Mouse (Mus musculus) liver, adult 2 months (tissue): ENCODE data around the gene Unc13b. TPM values are rescaled to one million over a fixed set of nuclear protein-coding genes. Genes with fewer than 3 reads are reported as not detected.

ENCODE experiments used
- DNase-seq: peaks from one replicate; pipeline ENCODE4 v3.0.0-alpha.2; 2011; ENCODE audit warnings: low read depth, low spot score; ENCODE audit errors: extremely low read depth
- H3K27ac ChIP-seq: fragments of 200-500 bp; replicated peaks from 2 replicates; pipeline ENCODE4 v1.5.1; 2012; ENCODE audit warnings: low read depth, mild to moderate bottlenecking, control low read depth, inconsistent platforms, low read length; ENCODE audit not compliant: insufficient read depth
- H3K27me3 ChIP-seq: fragments of 200-500 bp; 2 replicates; pipeline ENCODE4 v1.6.1; 2012; ENCODE audit warnings: mild to moderate bottlenecking, moderate library complexity, low read length, inconsistent platforms; ENCODE audit not compliant: control insufficient read depth, insufficient read depth
- H3K36me3 ChIP-seq: fragments of 200-500 bp; 2 replicates; pipeline ENCODE4 v1.6.1; 2012; ENCODE audit warnings: low read length, inconsistent platforms; ENCODE audit not compliant: control insufficient read depth, insufficient read depth
- H3K4me1 ChIP-seq: fragments of 200-500 bp; 2 replicates; pipeline ENCODE4 v1.6.1; 2011; ENCODE audit warnings: low read length; ENCODE audit not compliant: control insufficient read depth, insufficient read depth
- H3K4me3 ChIP-seq: fragments of 200-500 bp; 2 replicates; pipeline ENCODE4 v1.5.1; 2011; ENCODE audit warnings: low read depth, mild to moderate bottlenecking, control low read depth, low read length, moderate library complexity; ENCODE audit not compliant: insufficient read depth
- H3K79me2 ChIP-seq: fragments of 200-500 bp; 2 replicates; pipeline ENCODE4 v1.6.1; 2012; ENCODE audit warnings: inconsistent platforms, mild to moderate bottlenecking, low read length, moderate library complexity; ENCODE audit not compliant: control insufficient read depth, insufficient read depth
- H3K9ac ChIP-seq: fragments of 200-500 bp; 2 replicates; pipeline ENCODE4 v1.6.1; 2012; ENCODE audit warnings: low read depth, mild to moderate bottlenecking, control low read depth, inconsistent platforms, low read length
- CTCF ChIP-seq: fragments of 200-500 bp; IDR thresholded peaks from 2 replicates; pipeline ENCODE4 v1.5.1; 2011; ENCODE audit warnings: low read depth, low read length, control low read depth
- POLR2A ChIP-seq: fragments of 200-500 bp; IDR thresholded peaks from 2 replicates; pipeline ENCODE4 v1.6.1; 2011; ENCODE audit warnings: low read length, control low read depth; ENCODE audit not compliant: insufficient read depth; ENCODE audit errors: extremely low read depth
- WGBS: fragments of 180-500 bp; shearing (Covaris S2); methylation state at CpG from one replicate; pipeline ENCODE4 v1.1.7; 2018; 5-methylcytosine and 5-hydroxymethylcytosine counted together
- polyA plus RNA-seq: library from polyadenylated mRNA; depleted of rRNA; stranded (reverse); fragments of >200 nt; gene quantifications from 2 replicates; pipeline ENCODE4 v1.2.3, GENCODE M21; 2012
- total RNA-seq: library from RNA; depleted of rRNA; stranded (reverse); fragments of >200 nt; gene quantifications from 2 replicates; pipeline ENCODE4 v1.2.3, GENCODE M21; 2014

Unc13b gene
- total and polyA plus RNA-seq, 2 experiments: 2.6 to 3.7 TPM

DNA sequence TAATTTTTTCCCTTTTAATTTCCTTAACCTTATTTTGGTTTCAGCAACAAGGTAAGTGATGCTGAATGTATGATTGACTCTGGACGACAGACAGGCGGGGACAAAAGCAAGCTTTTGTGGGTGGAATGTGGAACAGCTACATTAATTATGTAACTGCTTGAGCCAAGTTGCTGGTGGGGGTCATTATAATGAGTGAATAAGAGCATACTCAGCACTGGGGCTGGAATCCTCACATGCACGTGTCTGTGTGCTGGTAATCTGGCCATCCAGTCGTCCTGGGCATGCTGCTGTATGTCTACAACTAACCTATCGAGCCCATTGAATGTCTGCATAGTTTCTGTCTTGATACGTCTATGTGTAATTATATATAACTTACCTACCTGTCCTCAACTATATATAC is 150.9 kb downstream of the Unc13b start:
- Histone ChIP-seq H3K27ac (no peak overlapping the region), H3K9ac (no peak overlapping the region), H3K4me3 (no peak overlapping the region), H3K27me3 (no peaks in the 10 kb centered on the region), H3K36me3 (no peaks in the 10 kb centered on the region), H3K79me2 (no peaks in the 10 kb centered on the region), H3K4me1 (no peaks in the 10 kb centered on the region)
- DNase-seq: no peak
- no peak for TF ChIP-seq POLR2A
- TF ChIP-seq CTCF: no peak
- WGBS: 76% methylated on average over 6 of the region's 6 CpGs

DNA sequence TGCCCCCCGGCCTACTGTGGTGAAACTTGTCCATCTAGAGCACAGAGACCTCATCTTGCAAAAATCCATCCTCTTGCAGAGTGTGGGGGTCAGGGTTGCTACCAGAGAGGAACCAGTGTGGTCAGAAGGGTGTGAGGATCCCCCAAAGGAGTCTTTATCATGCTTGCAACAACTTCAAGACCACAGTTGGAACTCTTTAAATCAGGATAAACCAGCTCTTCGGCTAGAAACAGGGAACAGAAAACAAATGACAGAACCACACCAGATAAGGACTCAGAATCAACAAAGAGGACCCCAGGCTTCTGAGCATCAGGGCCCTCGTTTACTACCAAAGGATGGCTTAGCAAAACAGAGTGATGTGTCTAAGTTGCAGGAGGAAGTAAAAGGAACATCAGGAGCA is 157.7 kb downstream of the Unc13b start:
- no peak for DNase-seq
- 59% methylated on average over 3 of the region's 3 CpGs for WGBS
- H3K79me2 ChIP-seq: no peaks in the 10 kb centered on the region
- no peak overlapping the region for H3K4me3 ChIP-seq
- H3K36me3 ChIP-seq: no peaks in the 10 kb centered on the region
- H3K4me1 ChIP-seq: no peaks in the 10 kb centered on the region
- H3K27ac ChIP-seq: no peak overlapping the region
- TF ChIP-seq CTCF: no peak
- no peak for TF ChIP-seq POLR2A
- no peak overlapping the region for H3K9ac ChIP-seq
- no peaks in the 10 kb centered on the region for H3K27me3 ChIP-seq

DNA sequence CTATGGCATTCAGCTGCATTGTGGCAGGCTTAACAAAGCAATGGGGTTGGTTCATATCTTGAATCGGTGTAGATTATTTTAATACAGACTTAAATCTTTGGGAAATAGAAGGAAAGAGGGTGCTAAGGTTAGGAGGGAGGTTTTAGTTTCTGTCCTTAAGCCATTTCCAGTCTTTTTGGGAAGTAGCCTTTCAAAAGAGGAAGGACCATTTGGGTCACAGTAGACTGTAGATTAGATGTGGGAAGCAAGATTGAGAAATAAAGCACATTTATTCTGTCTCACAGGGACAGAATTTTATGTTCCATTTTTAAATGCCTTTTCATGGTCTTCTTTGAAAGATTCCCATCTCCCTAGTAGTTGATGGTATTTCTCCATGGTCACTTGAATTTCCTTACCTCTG is 159.2 kb downstream of the Unc13b start:
- Histone ChIP-seq H3K27ac (no peak overlapping the region), H3K36me3 (no peaks in the 10 kb centered on the region), H3K79me2 (no peaks in the 10 kb centered on the region), H3K27me3 (no peaks in the 10 kb centered on the region), H3K4me1 (no peaks in the 10 kb centered on the region), H3K4me3 (no peak overlapping the region), H3K9ac (no peak overlapping the region)
- WGBS: 84% methylated on average over 1 of the region's 1 CpGs
- peak; percentile 22 for DNase-seq
- no peak for TF ChIP-seq POLR2A
- TF ChIP-seq CTCF: no peak

DNA sequence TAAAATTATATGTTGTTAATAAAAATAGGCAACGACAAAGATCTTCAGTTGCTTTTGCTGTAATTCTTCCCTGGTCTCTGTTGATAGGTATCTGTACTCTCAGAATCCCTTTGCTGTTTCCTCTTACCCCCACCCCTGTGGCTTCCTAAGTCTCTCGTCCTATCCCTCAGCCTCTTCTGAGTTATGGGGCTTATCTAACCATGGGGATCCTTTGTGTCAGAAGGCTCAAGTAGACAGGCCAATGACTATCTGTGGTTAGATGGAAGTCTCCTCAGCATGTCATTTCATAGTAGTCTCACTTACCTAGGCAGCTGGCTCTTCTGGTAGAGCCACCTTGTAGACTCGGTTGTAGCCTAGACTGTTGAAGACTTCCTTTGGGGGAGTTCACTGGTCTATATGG is 173.1 kb downstream of the Unc13b start:
- no peaks in the 10 kb centered on the region for H3K4me1 ChIP-seq
- H3K27me3 ChIP-seq: no peaks in the 10 kb centered on the region
- no peaks in the 10 kb centered on the region for H3K79me2 ChIP-seq
- H3K4me3 ChIP-seq: no peak overlapping the region
- H3K36me3 ChIP-seq: no peaks in the 10 kb centered on the region
- TF ChIP-seq POLR2A: no peak
- TF ChIP-seq CTCF: no peak
- no peak overlapping the region for H3K9ac ChIP-seq
- 92% methylated on average over 3 of the region's 3 CpGs for WGBS
- no peak for DNase-seq
- H3K27ac ChIP-seq: no peak overlapping the region

DNA sequence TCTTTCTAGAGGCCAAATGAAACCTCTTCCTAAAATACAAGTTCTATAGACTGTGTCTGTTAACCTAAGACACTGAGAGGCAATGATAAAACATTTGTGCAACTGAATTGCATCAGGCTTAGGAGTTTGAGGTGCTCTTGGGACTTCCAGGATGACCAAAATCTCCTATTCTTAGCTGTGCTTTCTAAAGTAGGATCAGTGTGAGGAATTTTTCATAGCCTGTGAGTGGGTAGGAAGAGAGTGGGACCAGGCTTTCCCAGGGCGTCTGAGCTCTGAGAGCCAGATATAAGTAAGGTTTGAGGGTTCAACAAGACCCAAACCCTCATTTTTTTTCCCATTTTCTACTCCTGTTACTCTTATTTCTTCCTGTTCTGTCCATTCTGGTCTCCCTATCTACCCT is 174.2 kb downstream of the Unc13b start:
- no peak for DNase-seq
- 100% methylated on average over 1 of the region's 1 CpGs for WGBS

DNA sequence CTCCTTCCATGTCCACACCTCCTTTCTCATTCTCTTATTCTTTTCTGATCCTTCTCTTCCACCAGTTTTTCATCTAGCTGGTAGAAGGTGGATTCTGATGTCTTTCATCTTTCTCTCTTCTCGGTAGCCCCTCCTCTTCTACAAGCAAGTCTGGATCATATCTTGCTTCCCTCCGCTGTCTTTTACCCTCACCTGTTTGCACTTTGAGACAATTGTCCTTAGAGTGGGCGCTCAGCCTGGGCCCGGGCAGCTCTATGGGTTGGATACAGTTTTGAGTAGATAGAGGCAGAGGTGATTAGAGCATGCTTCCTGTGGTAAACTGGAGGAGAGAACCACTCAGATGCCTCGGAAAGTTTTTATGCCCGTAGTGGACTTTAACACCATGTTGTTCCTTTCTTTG is 174.7 kb downstream of the Unc13b start:
- H3K27me3 ChIP-seq: no peaks in the 10 kb centered on the region

More for the DNA sequence above, 174.2 kb downstream of the Unc13b start:
- H3K36me3 ChIP-seq: no peaks in the 10 kb centered on the region
- H3K4me3 ChIP-seq: no peak overlapping the region
- no peak overlapping the region for H3K9ac ChIP-seq
- no peak for TF ChIP-seq POLR2A
- TF ChIP-seq CTCF: no peak
- no peaks in the 10 kb centered on the region for H3K79me2 ChIP-seq
- H3K27me3 ChIP-seq: no peaks in the 10 kb centered on the region
- no peaks in the 10 kb centered on the region for H3K4me1 ChIP-seq
- no peak overlapping the region for H3K27ac ChIP-seq

More for the DNA sequence above, 174.7 kb downstream of the Unc13b start:
- H3K4me3 ChIP-seq: no peak overlapping the region
- H3K4me1 ChIP-seq: no peaks in the 10 kb centered on the region
- DNase-seq: no peak
- no peaks in the 10 kb centered on the region for H3K36me3 ChIP-seq
- no peak overlapping the region for H3K9ac ChIP-seq
- no peak overlapping the region for H3K27ac ChIP-seq
- no peak for TF ChIP-seq POLR2A
- no peak for TF ChIP-seq CTCF
- 80% methylated on average over 6 of the region's 6 CpGs for WGBS
- no peaks in the 10 kb centered on the region for H3K79me2 ChIP-seq
